Mouse (Mus musculus): ENCODE data around the gene Ikzf1.

- TF ChIP-seq CTCF (IDR thresholded peaks at IDR 0.05; ENCODE audit: low read depth) (no peak), EP300 (IDR thresholded peaks at IDR 0.05; ENCODE audit: low read depth) (no peak)
These were observed 134.4 kb downstream of the Ikzf1 start for GRCm38 (mm10) chr11:11819206-11819605.

Measured in heart, postnatal 0 days (tissue).